Mouse (Mus musculus) retina, embryonic 14.5 days (tissue): ENCODE measurements around the gene Hoxa3.

ENCODE experiments used
- DNase-seq: peaks from one replicate; pipeline ENCODE4 v3.0.0-alpha.2; 2015; ENCODE audit warnings: low spot score

Gene Hoxa3

DNA sequence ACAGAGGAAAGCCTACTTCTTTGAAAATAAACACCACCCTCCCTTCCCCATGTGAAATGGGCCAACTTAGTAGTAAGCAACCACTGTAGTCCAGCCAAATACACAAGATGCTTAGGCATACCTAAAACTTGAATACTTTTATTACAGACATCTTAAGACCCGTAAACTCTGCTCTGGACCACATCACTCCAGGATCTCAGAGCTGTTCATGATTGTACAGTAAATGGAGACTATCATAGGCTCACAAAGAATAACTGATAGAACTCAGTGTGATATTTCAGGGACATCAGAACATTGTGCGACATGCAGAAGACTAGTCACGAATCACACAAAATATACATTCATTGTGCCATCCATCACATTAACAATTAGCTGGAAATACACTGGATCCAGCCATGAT lies 57.7 kb downstream of the Hoxa3 start:
- peak; percentile 13 for DNase-seq

DNA sequence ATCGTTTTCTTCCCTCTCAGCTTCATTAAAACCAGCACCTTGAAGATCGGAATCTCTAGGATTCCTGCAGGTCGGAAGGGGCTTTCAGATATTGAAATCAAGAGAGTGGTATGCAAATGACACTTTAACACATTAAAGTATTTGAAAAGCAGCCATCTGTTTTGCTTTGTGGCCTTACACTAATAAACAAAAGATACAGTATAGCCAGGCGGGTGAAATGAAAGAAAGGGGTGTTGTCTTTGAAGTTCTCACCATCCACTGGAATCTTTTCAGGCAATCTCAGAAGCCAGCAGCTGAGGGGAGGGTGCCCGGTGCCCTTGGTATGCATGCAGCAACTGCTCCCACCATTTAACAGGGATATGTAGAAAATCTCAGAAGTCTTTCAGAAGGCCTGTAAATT lies 59.1 kb downstream of the Hoxa3 start:
- peak; percentile 38 for DNase-seq

DNA sequence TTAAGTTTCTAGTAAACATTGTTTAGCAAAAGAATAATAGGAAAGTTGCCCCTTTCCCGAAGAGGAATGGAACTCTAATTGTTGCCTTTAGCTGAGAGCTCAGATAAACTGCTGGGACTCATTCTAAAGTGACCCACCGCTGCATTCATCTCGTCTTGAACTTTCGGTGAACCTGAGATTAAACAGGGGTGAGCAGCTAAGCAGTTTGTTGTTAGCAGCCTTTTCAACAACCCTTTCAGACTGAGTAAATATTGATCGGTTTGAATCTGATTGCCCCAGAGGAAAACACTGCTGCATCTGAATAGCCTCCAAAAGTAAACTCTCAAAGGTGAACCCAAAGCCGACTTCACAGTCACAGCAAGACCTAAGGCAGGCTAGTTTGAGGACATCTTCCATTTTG lies 59.9 kb downstream of the Hoxa3 start:
- DNase-seq: peak; percentile 30

DNA sequence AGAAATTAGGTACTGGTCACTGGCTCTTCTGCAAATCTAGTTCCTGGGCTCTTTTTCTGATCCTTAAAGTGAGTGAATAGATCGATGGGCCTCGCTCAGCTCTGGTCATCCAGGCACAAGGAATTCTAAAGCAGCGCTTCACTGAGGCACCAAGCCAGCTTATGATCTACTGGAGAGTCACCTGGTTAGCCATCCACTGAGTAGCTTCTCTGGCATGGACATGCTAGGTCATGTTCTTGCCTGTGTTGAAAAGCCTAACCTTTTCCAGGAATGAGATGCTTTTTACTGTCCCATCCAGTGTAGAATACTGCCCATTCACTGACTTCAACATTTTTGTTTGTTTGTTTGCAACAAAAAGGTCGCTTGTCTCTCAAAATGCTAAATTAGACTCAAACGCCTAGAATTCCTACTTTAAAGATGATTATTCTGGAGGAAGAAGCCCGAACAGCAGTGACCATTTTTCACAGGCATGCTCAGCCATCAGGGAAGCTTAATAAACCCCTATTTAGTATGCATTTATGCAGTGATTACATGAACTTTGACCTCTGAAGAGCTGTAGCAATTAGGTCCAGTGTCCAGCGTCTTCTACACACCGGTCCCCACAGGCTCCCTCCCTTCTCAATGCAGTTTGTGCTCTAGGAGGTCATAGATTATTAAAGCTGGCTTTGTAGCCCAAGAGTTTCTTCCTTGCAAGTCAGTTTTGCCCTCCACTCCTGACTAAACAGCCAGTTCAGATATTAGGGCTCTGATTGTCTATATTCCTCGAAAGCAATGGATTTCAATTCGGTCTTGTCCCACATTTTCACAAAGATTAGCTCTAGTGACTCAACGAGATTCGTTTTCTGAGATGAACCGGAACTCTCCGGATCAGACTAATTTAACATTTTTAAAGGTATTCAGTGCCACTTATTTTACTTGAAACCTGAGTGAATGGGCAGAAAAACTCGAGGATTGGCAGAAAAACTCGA lies 60.6 kb downstream of the Hoxa3 start:
- peak; percentile 38 for DNase-seq

DNA sequence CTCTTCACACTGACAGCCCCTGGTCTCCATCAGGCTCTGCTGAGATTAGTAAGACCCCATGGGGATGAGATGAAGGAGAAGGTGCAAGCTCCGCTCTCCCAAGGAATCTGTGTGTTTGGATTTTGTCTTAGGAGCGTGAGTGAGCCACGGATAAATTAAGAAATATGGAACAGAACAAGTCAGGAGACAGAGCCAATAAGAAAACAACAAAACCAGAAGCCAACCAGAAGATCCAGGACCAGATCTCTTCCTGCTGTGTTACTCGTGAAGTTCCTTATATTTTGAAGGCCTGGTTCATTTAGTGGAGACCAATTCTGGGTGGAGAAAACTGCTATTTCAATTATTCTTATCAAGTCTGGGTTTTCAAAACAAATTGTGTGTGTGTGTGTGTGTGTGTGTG lies 61.6 kb downstream of the Hoxa3 start:
- DNase-seq: peak; percentile 26

DNA sequence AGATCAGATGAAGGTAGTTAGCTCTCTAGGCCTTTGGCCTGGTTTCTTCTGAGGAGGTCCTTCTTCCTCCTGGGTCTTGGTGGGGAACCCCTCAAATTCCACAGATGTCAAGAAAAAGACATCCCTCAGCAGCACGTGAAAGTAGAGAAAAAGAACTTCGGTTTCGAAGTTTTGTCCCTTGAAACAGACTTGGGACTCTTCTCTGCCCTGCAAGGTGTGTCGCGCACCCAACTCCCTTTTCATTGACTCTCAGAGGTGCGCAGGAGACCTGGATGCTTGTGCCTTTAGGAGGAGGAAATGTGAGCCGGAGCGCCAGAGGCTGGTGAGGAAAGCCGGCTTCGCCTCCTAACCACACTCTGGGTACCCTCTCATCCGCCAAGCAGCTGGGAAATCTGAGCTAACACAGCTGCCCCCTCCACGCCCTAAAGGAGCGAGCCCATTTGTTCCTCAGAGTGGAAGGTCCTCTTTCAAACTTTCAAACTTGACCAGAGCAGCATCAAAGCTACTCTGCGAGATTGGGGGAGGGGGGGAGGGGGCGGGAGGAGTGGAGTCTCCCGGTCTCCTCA lies 62.7 kb downstream of the Hoxa3 start:
- DNase-seq: peak; percentile 15

DNA sequence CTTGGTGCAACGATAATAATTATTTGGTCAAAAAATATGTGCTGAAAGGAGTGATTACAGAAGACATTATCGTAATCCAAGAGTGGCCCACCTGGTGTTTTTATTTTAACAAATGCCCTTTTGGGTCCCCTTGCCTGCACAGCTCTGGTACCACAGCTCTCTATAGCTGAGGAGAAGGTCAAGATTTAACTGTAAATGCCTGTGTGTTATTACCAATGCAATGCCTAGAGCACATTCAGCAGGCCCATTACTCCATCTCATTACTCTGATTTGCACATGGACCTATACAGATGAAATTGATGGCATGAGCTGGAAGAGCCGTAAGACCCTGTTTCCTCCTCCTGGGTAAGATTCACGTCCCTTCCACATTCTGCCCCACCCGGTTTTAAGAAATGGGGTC lies 74.0 kb downstream of the Hoxa3 start:
- DNase-seq: no peak

DNA sequence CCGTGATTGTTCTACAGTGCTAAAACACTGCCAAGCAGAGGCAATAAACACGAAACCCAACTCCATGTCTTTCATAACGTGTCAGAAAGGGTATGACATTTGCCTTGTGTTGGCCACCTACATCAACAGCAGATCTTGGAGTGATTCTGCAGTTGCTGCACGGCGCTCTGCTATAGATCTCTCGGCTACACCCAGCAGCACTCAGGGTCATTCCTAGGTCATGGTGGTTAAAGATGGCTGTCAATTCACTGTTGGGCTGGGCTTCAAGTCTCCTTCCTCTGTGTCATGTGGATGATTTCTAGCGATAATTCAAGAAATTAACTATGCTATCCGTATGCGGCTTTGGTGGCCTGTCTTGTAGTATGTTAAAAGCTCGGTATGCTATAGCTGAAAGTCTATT lies 74.6 kb downstream of the Hoxa3 start:
- DNase-seq: peak; percentile 16

DNA sequence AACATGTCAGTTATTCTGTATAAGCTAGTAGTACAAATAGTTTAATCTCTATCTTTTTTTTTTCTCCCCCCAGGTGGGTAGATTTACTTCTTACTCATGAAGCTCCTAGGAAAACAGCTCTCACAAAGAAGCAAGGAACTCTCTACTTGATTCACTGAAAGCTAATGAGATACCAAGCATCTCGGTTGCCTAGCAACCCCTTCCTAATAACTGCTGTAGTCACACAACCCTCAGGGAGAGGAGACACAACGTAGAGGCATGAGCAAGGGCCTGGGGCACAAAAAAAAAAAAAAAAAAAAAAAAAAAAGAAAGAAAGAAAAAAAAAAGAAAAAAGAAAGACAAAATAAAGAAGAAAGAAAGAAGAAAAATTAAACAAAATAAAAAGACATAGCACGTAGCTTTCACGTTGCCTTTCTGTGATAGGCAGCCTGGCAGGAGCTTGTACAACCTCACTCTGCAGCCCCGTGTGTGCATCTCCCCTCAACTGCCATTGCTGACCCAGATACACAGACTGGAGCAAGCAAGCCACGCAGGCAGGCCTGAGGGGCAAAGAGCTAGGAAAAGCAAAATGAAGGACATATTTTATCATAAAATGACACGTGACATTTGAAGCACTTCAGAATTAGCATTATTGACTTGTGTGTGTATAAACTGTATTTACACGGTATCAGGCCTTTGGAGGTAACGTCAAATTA lies 75.1 kb downstream of the Hoxa3 start:
- peak; percentile 81 for DNase-seq

DNA sequence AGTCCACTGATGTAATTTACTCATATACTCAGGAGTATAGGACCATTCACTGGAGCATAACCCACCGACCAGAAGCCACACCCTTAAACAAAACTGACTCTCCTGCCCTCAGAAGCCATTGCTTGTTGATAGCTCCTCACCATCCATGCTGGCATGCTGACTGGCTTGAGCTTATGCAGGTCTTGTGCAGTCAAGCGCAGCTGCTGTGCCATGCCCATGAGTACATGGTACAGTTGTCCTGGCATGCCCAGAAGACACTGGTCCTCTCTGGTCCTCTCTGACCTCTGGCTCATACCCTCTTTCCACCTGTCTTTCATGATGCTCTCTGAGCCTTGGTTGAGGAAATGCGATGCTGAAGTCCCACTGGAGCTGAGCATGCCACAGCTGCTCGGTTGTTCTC lies 89.5 kb downstream of the Hoxa3 start:
- DNase-seq: no peak

DNA sequence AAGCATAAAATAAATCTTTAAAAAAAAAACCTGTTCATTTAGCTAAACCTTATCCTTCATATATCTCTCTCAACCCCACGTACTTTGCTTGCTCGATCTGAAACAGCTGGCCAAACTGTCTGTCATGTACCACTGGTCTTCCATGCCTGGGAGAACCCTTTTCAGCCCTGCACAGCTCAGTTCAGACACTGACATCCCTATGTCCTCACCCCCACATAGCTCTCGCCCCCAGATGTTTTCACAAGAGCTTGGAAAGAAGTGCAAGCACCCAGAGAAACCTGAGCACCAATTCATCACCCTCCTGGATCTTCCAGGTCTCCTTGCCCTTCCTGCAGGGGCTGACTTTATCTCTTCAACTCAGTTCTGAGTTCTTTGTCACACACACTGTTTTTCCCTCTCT lies 92.0 kb downstream of the Hoxa3 start:
- DNase-seq: no peak
